Mouse (Mus musculus) lung, postnatal 0 days (tissue): ENCODE measurements at regions not wholly inside any gene's neighbourhood (a gene's known extent, or its start where the extent isn't known, plus 50 kb on each side); places are given as distances from the start of the nearest gene placed in this dataset.

ENCODE experiments used
- CTCF ChIP-seq: IDR thresholded peaks from 2 replicates; pipeline ENCODE4 v1.5.1; 2016; ENCODE audit warnings: antibody characterized with exemption, mild to moderate bottlenecking
- EP300 ChIP-seq: IDR thresholded peaks from 2 replicates; pipeline ENCODE4 v1.6.1; 2016; ENCODE audit warnings: antibody characterized with exemption, mild to moderate bottlenecking, control low read depth

- TF ChIP-seq CTCF (no peak), EP300 (no peak)
Measured at GRCm38 (mm10) chr17:47239086-47239485, 129.6 kb upstream of the Mrps10 start.
